Mouse (Mus musculus): ENCODE measurements around the gene Gpkow.
"Not testable (repeated sequence)": the region's sequence is repeated elsewhere in the genome, so short reads cannot be mapped to it uniquely, and the experiment has no call there.

Gene Gpkow

GRCm38 (mm10) chrX:7688321-7688720 is 8.6 kb upstream of the Gpkow start:
- CTCF ChIA-PET: no interaction called here

GRCm38 (mm10) chrX:7690486-7690885 is 6.4 kb upstream of the Gpkow start:
- CTCF ChIA-PET: no interaction called here

GRCm38 (mm10) chrX:7692862-7693261 is 4.1 kb upstream of the Gpkow start:
- CTCF ChIA-PET: no interaction called here

GRCm38 (mm10) chrX:7696520-7696919 is 411 bp upstream of the Gpkow start:
- CTCF ChIA-PET: no interaction called here

- CTCF ChIA-PET: not testable (repeated sequence)
Observed at GRCm38 (mm10) chrX:7713764-7714134, 16.8 kb downstream of the Gpkow start.

GRCm38 (mm10) chrX:7714135-7714899 is 17.4 kb downstream of the Gpkow start, which contains the start of gene Wdr45:
Gene Wdr45, plus strand, starts transcription at chrX:7714333.
- CTCF ChIA-PET: not testable (repeated sequence)

GRCm38 (mm10) chrX:7716058-7716457 is 19.1 kb downstream of the Gpkow start:
- CTCF ChIA-PET: not testable (repeated sequence)

GRCm38 (mm10) chrX:7721514-7722281 is 24.8 kb downstream of the Gpkow start, which contains the start of gene Gm45208:
Gene Gm45208, plus strand, starts transcription at chrX:7722245.
- CTCF ChIA-PET: no interaction called here

GRCm38 (mm10) chrX:7722282-7722611 is 25.3 kb downstream of the Gpkow start:
- CTCF ChIA-PET: interaction anchor here (0.7 kb wide), 1 partner anchor 26 kb away, joined by 3 read pairs; no protein-coding TSS in a partner anchor

GRCm38 (mm10) chrX:7722691-7723090 is 25.8 kb downstream of the Gpkow start:
- CTCF ChIA-PET: interaction anchor here (0.7 kb wide), 2 partner anchors 22 to 26 kb away, joined by 3 read pairs; no protein-coding TSS in a partner anchor

- CTCF ChIA-PET: no interaction called here
Observed at GRCm38 (mm10) chrX:7724135-7724534, 27.2 kb downstream of the Gpkow start.

GRCm38 (mm10) chrX:7725841-7726240 is 28.9 kb downstream of the Gpkow start:
- CTCF ChIA-PET: no interaction called here

- CTCF ChIA-PET: no interaction called here
Observed at GRCm38 (mm10) chrX:7727176-7727575, 30.2 kb downstream of the Gpkow start.

GRCm38 (mm10) chrX:7728215-7728921 is 31.4 kb downstream of the Gpkow start, which contains the start of gene Praf2:
Gene Praf2, plus strand, starts transcription at chrX:7728439.
- CTCF ChIA-PET: no interaction called here

- CTCF ChIA-PET: no interaction called here
Observed at GRCm38 (mm10) chrX:7728922-7729265, 32.0 kb downstream of the Gpkow start.

GRCm38 (mm10) chrX:7733571-7734156 is 36.7 kb downstream of the Gpkow start:
- CTCF ChIA-PET: interaction anchor here (0.6 kb wide), 1 partner anchor 12 kb away, joined by 5 read pairs; no protein-coding TSS in a partner anchor

GRCm38 (mm10) chrX:7739336-7740081 is 42.6 kb downstream of the Gpkow start:
- CTCF ChIA-PET: no interaction called here

- CTCF ChIA-PET: no interaction called here
Observed at GRCm38 (mm10) chrX:7740082-7740819, 43.3 kb downstream of the Gpkow start.

GRCm38 (mm10) chrX:7741103-7741502 is 44.2 kb downstream of the Gpkow start:
- CTCF ChIA-PET: no interaction called here

GRCm38 (mm10) chrX:7743470-7743869 is 46.5 kb downstream of the Gpkow start:
- CTCF ChIA-PET: interaction anchor here (0.5 to 0.7 kb wide), 2 partner anchors 12 to 51 kb away, joined by 4 to 6 read pairs; no protein-coding TSS in a partner anchor

- CTCF ChIA-PET: no interaction called here
Observed at GRCm38 (mm10) chrX:7744940-7745339, 48.0 kb downstream of the Gpkow start.
